Mouse (Mus musculus): ENCODE measurements at regions not wholly inside any gene's neighbourhood (a gene's known extent, or its start where the extent isn't known, plus 50 kb on each side); places are given as distances from the start of the nearest gene placed in this dataset.

- Histone ChIP-seq H3K36me3 (no peaks in the 10 kb centered on the region), H3K27me3 (no peaks in the 10 kb centered on the region), H3K27ac (no peak overlapping the region), H3K9ac (replicated peaks) (no peak overlapping the region), H3K4me2 (replicated peaks) (no peak overlapping the region), H3K4me1 (replicated peaks) (peaks cover 18% of the 10 kb centered on the region), H3K4me3 (replicated peaks) (no peak overlapping the region), H3K9me3 (no peaks in the 10 kb centered on the region)
- no peak for ATAC-seq
- WGBS, result 50% methylated on average over 8 of the region's 8 CpGs
These were observed 84.1 kb upstream of the Nck2 start for GRCm38 (mm10) chr1:43360291-43360690.

GRCm38 (mm10) chr1:43360741-43361140 lies 83.6 kb upstream of the Nck2 start:
- 9% methylated on average over 4 of the region's 4 CpGs for WGBS
- Histone ChIP-seq H3K27me3 (no peaks in the 10 kb centered on the region), H3K4me3 (replicated peaks) (no peak overlapping the region), H3K36me3 (no peaks in the 10 kb centered on the region), H3K9me3 (no peaks in the 10 kb centered on the region), H3K4me2 (replicated peaks) (no peak overlapping the region), H3K4me1 (replicated peaks) (peaks cover 18% of the 10 kb centered on the region), H3K27ac (no peak overlapping the region), H3K9ac (replicated peaks) (no peak overlapping the region)
- 0 out of 2 replicates have a peak, but pooled peaks have one; percentile 35 for ATAC-seq

GRCm38 (mm10) chr1:43361455-43361863 lies 82.9 kb upstream of the Nck2 start:
- ATAC-seq, result no peak
- WGBS, result 7% methylated on average over 3 of the region's 3 CpGs
- no peak overlapping the region for H3K27ac ChIP-seq
- H3K9ac ChIP-seq (replicated peaks), result no peak overlapping the region
- no peak overlapping the region for H3K4me3 ChIP-seq (replicated peaks)
- H3K4me1 ChIP-seq (replicated peaks), result peaks cover 18% of the 10 kb centered on the region
- no peaks in the 10 kb centered on the region for H3K36me3 ChIP-seq
- H3K9me3 ChIP-seq, result no peaks in the 10 kb centered on the region
- no peak overlapping the region for H3K4me2 ChIP-seq (replicated peaks)
- H3K27me3 ChIP-seq, result no peaks in the 10 kb centered on the region

GRCm38 (mm10) chr1:43362136-43362535 lies 82.2 kb upstream of the Nck2 start:
- WGBS, result 48% methylated on average over 5 of the region's 5 CpGs
- ATAC-seq, result no peak
- H3K4me3 ChIP-seq (replicated peaks), result no peak overlapping the region

GRCm38 (mm10) chr1:43363178-43363577 lies 81.2 kb upstream of the Nck2 start:
- 89% methylated on average over 4 of the region's 4 CpGs for WGBS
- Histone ChIP-seq H3K27me3 (no peaks in the 10 kb centered on the region), H3K9ac (replicated peaks) (no peak overlapping the region), H3K9me3 (no peaks in the 10 kb centered on the region), H3K4me3 (replicated peaks) (no peak overlapping the region), H3K4me2 (replicated peaks) (no peak overlapping the region), H3K36me3 (no peaks in the 10 kb centered on the region), H3K27ac (no peak overlapping the region), H3K4me1 (replicated peaks) (peaks cover 17% of the 10 kb centered on the region)
- no peak for ATAC-seq

More at GRCm38 (mm10) chr1:43362136-43362535, 82.2 kb upstream of the Nck2 start:
- no peak overlapping the region for H3K4me2 ChIP-seq (replicated peaks)
- H3K36me3 ChIP-seq, result no peaks in the 10 kb centered on the region
- no peaks in the 10 kb centered on the region for H3K9me3 ChIP-seq
- H3K4me1 ChIP-seq (replicated peaks), result peaks cover 18% of the 10 kb centered on the region
- H3K27ac ChIP-seq, result no peak overlapping the region
- H3K9ac ChIP-seq (replicated peaks), result no peak overlapping the region
- no peaks in the 10 kb centered on the region for H3K27me3 ChIP-seq

- H3K27me3 ChIP-seq, result no peaks in the 10 kb centered on the region
- H3K4me1 ChIP-seq (replicated peaks), result no peaks in the 10 kb centered on the region
- no peak overlapping the region for H3K9ac ChIP-seq (replicated peaks)
- H3K36me3 ChIP-seq, result no peaks in the 10 kb centered on the region
- WGBS, result 80% methylated on average over 2 of the region's 2 CpGs
- H3K4me3 ChIP-seq (replicated peaks), result no peak overlapping the region
- 0 out of 2 replicates have a peak, but pooled peaks have one; percentile 27 for ATAC-seq
- no peak overlapping the region for H3K4me2 ChIP-seq (replicated peaks)
- no peak overlapping the region for H3K27ac ChIP-seq
- H3K9me3 ChIP-seq, result no peaks in the 10 kb centered on the region
These were observed 77.9 kb upstream of the Nck2 start for GRCm38 (mm10) chr1:43366433-43366832.

GRCm38 (mm10) chr1:43367151-43367895 lies 77.1 kb upstream of the Nck2 start:
- Histone ChIP-seq H3K36me3 (no peaks in the 10 kb centered on the region), H3K27me3 (no peaks in the 10 kb centered on the region), H3K4me2 (replicated peaks) (no peak overlapping the region), H3K9me3 (no peaks in the 10 kb centered on the region), H3K27ac (no peak overlapping the region), H3K4me3 (replicated peaks) (no peak overlapping the region), H3K9ac (replicated peaks) (no peak overlapping the region), H3K4me1 (replicated peaks) (no peaks in the 10 kb centered on the region)
- WGBS, result 89% methylated on average over 5 of the region's 5 CpGs
- ATAC-seq, result no peak

- H3K9me3 ChIP-seq, result no peaks in the 10 kb centered on the region
- H3K27me3 ChIP-seq, result no peaks in the 10 kb centered on the region
- H3K27ac ChIP-seq, result no peak overlapping the region
- H3K4me1 ChIP-seq (replicated peaks), result no peaks in the 10 kb centered on the region
- no peak overlapping the region for H3K4me3 ChIP-seq (replicated peaks)
- no peaks in the 10 kb centered on the region for H3K36me3 ChIP-seq
- no peak overlapping the region for H3K4me2 ChIP-seq (replicated peaks)
- H3K9ac ChIP-seq (replicated peaks), result no peak overlapping the region
- 71% methylated on average over 1 of the region's 1 CpGs for WGBS
- ATAC-seq, result no peak
These were observed 72.5 kb upstream of the Nck2 start for GRCm38 (mm10) chr1:43371863-43372262.

GRCm38 (mm10) chr1:43374946-43375345 lies 69.4 kb upstream of the Nck2 start:
- Histone ChIP-seq H3K36me3 (no peaks in the 10 kb centered on the region), H3K4me2 (replicated peaks) (no peak overlapping the region), H3K9me3 (no peaks in the 10 kb centered on the region), H3K9ac (replicated peaks) (no peak overlapping the region), H3K4me1 (replicated peaks) (no peaks in the 10 kb centered on the region), H3K4me3 (replicated peaks) (no peak overlapping the region), H3K27ac (no peak overlapping the region), H3K27me3 (no peaks in the 10 kb centered on the region)
- no peak for ATAC-seq
- WGBS, result 58% methylated on average over 5 of the region's 5 CpGs

- no peaks in the 10 kb centered on the region for H3K4me1 ChIP-seq (replicated peaks)
- H3K27ac ChIP-seq, result no peak overlapping the region
- no peak overlapping the region for H3K9ac ChIP-seq (replicated peaks)
- H3K4me2 ChIP-seq (replicated peaks), result no peak overlapping the region
- H3K4me3 ChIP-seq (replicated peaks), result no peak overlapping the region
- H3K27me3 ChIP-seq, result no peaks in the 10 kb centered on the region
- WGBS, result 96% methylated on average over 4 of the region's 4 CpGs
- H3K36me3 ChIP-seq, result no peaks in the 10 kb centered on the region
- no peaks in the 10 kb centered on the region for H3K9me3 ChIP-seq
- no peak for ATAC-seq
These were observed 68.5 kb upstream of the Nck2 start for GRCm38 (mm10) chr1:43375851-43376250.

GRCm38 (mm10) chr1:43377491-43378263 lies 66.7 kb upstream of the Nck2 start:
- WGBS, result 88% methylated on average over 4 of the region's 4 CpGs
- no peak overlapping the region for H3K4me3 ChIP-seq (replicated peaks)
- no peak overlapping the region for H3K27ac ChIP-seq
- no peaks in the 10 kb centered on the region for H3K4me1 ChIP-seq (replicated peaks)
- no peak overlapping the region for H3K9ac ChIP-seq (replicated peaks)
- no peak overlapping the region for H3K4me2 ChIP-seq (replicated peaks)
- H3K27me3 ChIP-seq, result no peaks in the 10 kb centered on the region
- H3K36me3 ChIP-seq, result no peaks in the 10 kb centered on the region
- H3K9me3 ChIP-seq, result no peaks in the 10 kb centered on the region
- ATAC-seq, result no peak

GRCm38 (mm10) chr1:43385008-43385407 lies 59.4 kb upstream of the Nck2 start:
- H3K4me3 ChIP-seq (replicated peaks), result no peak overlapping the region
- ATAC-seq, result no peak
- no peak overlapping the region for H3K27ac ChIP-seq
- no peak overlapping the region for H3K4me2 ChIP-seq (replicated peaks)
- no peak overlapping the region for H3K9ac ChIP-seq (replicated peaks)
- H3K9me3 ChIP-seq, result no peaks in the 10 kb centered on the region
- H3K4me1 ChIP-seq (replicated peaks), result no peaks in the 10 kb centered on the region
- H3K36me3 ChIP-seq, result no peaks in the 10 kb centered on the region
- no peaks in the 10 kb centered on the region for H3K27me3 ChIP-seq

Data from midbrain, embryonic 13.5 days (tissue).